Mouse (Mus musculus): ENCODE measurements around the gene Hydin. TPM values are rescaled to one million over a fixed set of nuclear protein-coding genes. Genes with fewer than 3 reads are reported as not detected.
"Not testable (repeated sequence)": the region's sequence is repeated elsewhere in the genome, so short reads cannot be mapped to it uniquely, and the experiment has no call there.

Hydin gene
- total and polyA plus RNA-seq, 2 experiments from 2014 or later: 0.39 to 0.73 TPM

DNA sequence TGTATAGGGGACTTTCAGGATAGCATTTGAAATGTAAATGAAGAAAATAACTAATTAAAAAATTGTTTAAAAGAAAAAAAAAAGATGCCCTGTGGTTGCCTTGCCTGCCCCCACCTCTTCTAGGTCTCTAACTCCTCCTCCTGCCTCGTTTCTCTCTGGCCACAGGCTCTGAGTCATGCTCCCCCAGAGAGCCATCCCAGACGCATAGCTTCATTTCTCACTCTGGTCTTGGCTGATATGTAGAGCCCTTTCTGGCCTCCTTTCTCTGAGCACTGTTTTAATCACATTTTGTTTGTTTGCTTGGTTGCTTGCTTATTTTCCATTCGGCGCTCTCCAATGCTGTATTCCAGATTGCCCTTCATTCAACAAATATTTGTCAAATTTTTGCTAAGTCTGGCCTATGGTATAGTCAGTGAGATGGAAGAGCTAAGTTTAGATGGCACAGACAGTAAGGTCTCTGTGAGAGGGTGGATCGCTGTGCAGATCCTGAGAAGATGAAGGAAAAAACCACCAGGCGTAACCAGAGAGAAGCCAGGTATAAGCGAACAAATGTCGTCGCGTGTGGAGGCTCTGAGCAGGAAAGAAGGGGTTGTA lies 57.3 kb downstream of the Hydin start:
- H3K4me1 ChIP-seq (ENCODE audit: insufficient read depth, low read length): no peaks in the 10 kb centered on the region
- H3K27ac ChIP-seq: no peak overlapping the region
- ATAC-seq (no peak), DNase-seq (ENCODE audit: low spot score) (no peak)
- no peak overlapping the region for H3K9ac ChIP-seq (replicated peaks; ENCODE audit: low read length)
- H3K4me2 ChIP-seq (ENCODE audit: low read depth, low read length): no peak overlapping the region
- H3K27me3 ChIP-seq (ENCODE audit: insufficient read depth, low read length): no peaks in the 10 kb centered on the region
- H3K9me3 ChIP-seq (ENCODE audit: low read length): no peaks in the 10 kb centered on the region
- H3K36me3 ChIP-seq (ENCODE audit: insufficient read depth, low read length): no peaks in the 10 kb centered on the region
- TF ChIP-seq CTCF (IDR thresholded peaks at IDR 0.05; ENCODE audit: low read depth): no peak
- 78% methylated on average over 10 of the region's 10 CpGs for WGBS
- no peak overlapping the region for H3K4me3 ChIP-seq (ENCODE audit: low read length)

DNA sequence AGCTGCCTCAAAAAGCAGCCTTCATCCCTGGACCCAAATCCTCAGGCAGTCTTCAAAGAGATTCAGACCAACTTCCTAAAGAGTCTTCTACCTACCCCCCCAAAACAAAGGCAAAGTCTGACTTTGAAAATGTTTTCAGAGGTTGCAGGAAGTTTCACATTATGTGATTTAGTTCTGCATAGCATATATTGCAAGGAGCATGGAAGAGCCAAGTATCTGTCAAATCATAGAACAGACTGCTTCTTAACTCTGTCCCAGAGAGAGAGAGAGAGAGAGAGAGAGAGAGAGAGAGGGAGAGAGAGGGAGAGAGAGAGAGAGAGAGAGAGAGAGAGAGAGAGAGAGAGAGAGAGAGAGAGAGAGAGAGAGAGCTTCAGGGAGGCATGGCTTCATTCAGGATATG lies 60.3 kb downstream of the Hydin start:
- not testable (repeated sequence) for H3K27me3 ChIP-seq (ENCODE audit: insufficient read depth, low read length); H3K4me3 ChIP-seq (ENCODE audit: low read length); ATAC-seq; H3K4me1 ChIP-seq (ENCODE audit: insufficient read depth, low read length); H3K4me2 ChIP-seq (ENCODE audit: low read depth, low read length); DNase-seq (ENCODE audit: low spot score); H3K36me3 ChIP-seq (ENCODE audit: insufficient read depth, low read length); H3K9ac ChIP-seq (replicated peaks; ENCODE audit: low read length); H3K27ac ChIP-seq; H3K9me3 ChIP-seq (ENCODE audit: low read length)

DNA sequence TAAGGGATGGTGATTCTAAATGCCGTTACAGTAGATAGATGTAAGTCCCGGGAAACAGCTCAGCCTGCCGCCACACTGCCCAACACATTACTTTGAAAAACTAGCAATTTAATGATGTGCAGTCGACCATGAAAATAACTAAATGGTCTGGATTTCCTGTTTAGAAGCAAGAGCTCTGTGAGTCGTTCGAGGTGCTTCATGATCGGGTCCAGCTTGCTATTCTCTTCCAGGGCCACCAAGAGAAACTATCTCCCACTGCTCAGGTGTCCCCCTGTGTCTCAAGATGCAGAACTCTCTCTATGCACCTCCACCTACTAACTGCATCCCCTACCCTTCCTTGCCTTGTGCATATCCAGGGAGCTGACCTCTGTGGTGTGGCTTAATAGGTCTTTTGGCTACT lies 66.6 kb downstream of the Hydin start:
- TF ChIP-seq CTCF (IDR thresholded peaks at IDR 0.05; ENCODE audit: low read depth): no peak
- 74% methylated on average over 7 of the region's 7 CpGs for WGBS
- H3K4me3 ChIP-seq (ENCODE audit: low read length): no peak overlapping the region
- no peak overlapping the region for H3K27ac ChIP-seq
- no peak overlapping the region for H3K9ac ChIP-seq (replicated peaks; ENCODE audit: low read length)
- ATAC-seq: no peak
- DNase-seq (ENCODE audit: low spot score): no peak
- no peaks in the 10 kb centered on the region for H3K4me1 ChIP-seq (ENCODE audit: insufficient read depth, low read length)
- H3K9me3 ChIP-seq (ENCODE audit: low read length): no peaks in the 10 kb centered on the region
- H3K4me2 ChIP-seq (ENCODE audit: low read depth, low read length): no peak overlapping the region
- H3K36me3 ChIP-seq (ENCODE audit: insufficient read depth, low read length): no peaks in the 10 kb centered on the region
- no peaks in the 10 kb centered on the region for H3K27me3 ChIP-seq (ENCODE audit: insufficient read depth, low read length)

DNA sequence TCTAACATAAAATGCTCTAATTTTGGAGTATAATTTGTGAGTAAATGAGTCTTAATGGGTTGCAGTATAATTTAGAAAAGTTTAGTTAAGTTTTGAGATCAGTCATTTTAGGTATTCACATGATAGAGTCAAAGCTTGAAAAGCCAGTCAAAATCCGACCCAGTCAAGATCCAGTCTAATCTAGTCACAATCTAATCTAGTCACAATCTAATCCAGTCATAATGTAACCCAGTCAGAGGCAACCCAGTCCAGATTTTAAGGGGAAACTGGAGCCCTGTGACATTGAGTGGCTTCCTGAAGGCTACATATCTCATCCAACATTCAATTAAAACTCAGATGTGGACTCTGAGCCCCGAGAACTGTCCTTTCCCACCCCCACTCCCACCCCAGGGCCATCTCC lies 72.7 kb downstream of the Hydin start:
- H3K4me2 ChIP-seq (ENCODE audit: low read depth, low read length): no peak overlapping the region
- H3K4me3 ChIP-seq (ENCODE audit: low read length): no peak overlapping the region
- no peak for ATAC-seq
- H3K9me3 ChIP-seq (ENCODE audit: low read length): no peaks in the 10 kb centered on the region
- H3K4me1 ChIP-seq (ENCODE audit: insufficient read depth, low read length): no peaks in the 10 kb centered on the region
- no peak for DNase-seq (ENCODE audit: low spot score)
- no peak overlapping the region for H3K9ac ChIP-seq (replicated peaks; ENCODE audit: low read length)
- 86% methylated on average over 2 of the region's 2 CpGs for WGBS
- H3K27me3 ChIP-seq (ENCODE audit: insufficient read depth, low read length): no peaks in the 10 kb centered on the region
- no peak for TF ChIP-seq CTCF (IDR thresholded peaks at IDR 0.05; ENCODE audit: low read depth)
- no peaks in the 10 kb centered on the region for H3K36me3 ChIP-seq (ENCODE audit: insufficient read depth, low read length)
- H3K27ac ChIP-seq: no peak overlapping the region

DNA sequence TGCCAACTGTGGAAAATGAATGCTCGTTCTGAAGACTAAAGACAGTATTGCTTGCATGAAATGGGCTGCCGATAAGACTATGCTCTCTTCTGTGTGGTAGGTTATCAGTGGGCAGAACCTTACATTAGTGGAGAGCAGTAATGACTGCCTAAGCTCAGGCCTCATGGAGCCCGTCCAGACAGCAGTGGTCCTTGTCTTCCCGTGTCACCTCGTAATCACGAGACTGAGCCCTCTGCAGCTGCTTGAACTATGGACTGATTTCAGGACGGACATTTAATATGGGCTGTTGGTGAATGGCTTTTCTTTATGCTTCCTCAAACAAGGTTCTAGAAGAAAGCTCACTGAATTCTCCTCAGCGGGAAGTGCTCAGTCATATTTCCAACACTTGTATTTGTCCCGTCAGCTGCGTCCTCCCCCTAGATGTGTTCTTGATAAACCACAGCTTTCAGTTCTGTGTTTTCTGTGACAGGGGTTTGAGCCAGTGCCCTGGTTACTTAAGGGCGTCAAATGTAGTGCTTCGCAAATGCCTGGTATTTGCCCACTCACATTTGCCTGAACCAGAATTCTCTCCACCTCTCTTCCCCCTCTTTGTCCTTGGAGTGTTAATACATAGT lies 73.4 kb downstream of the Hydin start:
- H3K27ac ChIP-seq: no peak overlapping the region
- DNase-seq (ENCODE audit: low spot score): no peak
- TF ChIP-seq CTCF (IDR thresholded peaks at IDR 0.05; ENCODE audit: low read depth): no peak
- no peak for ATAC-seq
- no peaks in the 10 kb centered on the region for H3K27me3 ChIP-seq (ENCODE audit: insufficient read depth, low read length)
- no peak overlapping the region for H3K4me3 ChIP-seq (ENCODE audit: low read length)
- H3K9ac ChIP-seq (replicated peaks; ENCODE audit: low read length): no peak overlapping the region
- WGBS: 90% methylated on average over 12 of the region's 12 CpGs
- H3K36me3 ChIP-seq (ENCODE audit: insufficient read depth, low read length): no peaks in the 10 kb centered on the region
- H3K4me1 ChIP-seq (ENCODE audit: insufficient read depth, low read length): no peaks in the 10 kb centered on the region
- H3K4me2 ChIP-seq (ENCODE audit: low read depth, low read length): no peak overlapping the region
- no peaks in the 10 kb centered on the region for H3K9me3 ChIP-seq (ENCODE audit: low read length)

DNA sequence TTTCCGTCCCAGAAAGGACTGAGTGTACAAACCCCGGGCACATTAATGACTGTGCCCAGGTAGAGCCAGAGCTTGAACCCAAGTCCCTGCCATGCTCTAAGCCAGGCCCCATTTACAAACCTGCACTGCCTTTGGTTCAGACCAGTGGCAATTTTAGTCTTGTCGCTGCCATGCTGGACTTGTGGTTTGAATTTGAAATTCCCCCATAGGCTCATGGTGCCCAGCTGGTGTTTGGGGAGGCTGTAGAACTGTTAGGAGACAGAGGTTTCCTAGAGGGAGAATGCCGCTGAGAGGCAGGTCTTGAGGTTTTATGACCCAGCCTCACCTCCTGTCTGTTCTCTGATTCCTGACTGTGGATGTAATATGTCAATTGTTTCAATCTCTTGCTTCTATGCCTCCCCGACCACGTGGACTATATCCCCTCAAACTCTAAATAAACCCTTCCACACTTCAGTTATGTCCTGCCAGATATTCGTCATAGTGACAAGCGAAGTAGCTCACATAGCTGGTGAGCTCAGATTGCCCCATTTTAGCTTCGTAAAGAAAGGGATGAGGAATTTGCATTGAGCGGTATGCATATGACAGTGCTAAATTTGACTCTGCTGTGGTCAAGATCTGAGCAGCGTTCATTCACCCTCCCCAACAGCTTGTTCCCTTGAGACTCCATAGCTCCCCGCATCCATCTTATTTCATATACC lies 79.1 kb downstream of the Hydin start:
- H3K9me3 ChIP-seq (ENCODE audit: low read length): no peaks in the 10 kb centered on the region
- WGBS: 85% methylated on average over 12 of the region's 12 CpGs
- no peak for ATAC-seq
- no peak for TF ChIP-seq CTCF (IDR thresholded peaks at IDR 0.05; ENCODE audit: low read depth)
- no peak for DNase-seq (ENCODE audit: low spot score)
- H3K4me3 ChIP-seq (ENCODE audit: low read length): no peak overlapping the region
- no peaks in the 10 kb centered on the region for H3K36me3 ChIP-seq (ENCODE audit: insufficient read depth, low read length)
- no peaks in the 10 kb centered on the region for H3K4me1 ChIP-seq (ENCODE audit: insufficient read depth, low read length)
- no peak overlapping the region for H3K27ac ChIP-seq
- H3K4me2 ChIP-seq (ENCODE audit: low read depth, low read length): no peak overlapping the region
- no peaks in the 10 kb centered on the region for H3K27me3 ChIP-seq (ENCODE audit: insufficient read depth, low read length)
- H3K9ac ChIP-seq (replicated peaks; ENCODE audit: low read length): no peak overlapping the region

DNA sequence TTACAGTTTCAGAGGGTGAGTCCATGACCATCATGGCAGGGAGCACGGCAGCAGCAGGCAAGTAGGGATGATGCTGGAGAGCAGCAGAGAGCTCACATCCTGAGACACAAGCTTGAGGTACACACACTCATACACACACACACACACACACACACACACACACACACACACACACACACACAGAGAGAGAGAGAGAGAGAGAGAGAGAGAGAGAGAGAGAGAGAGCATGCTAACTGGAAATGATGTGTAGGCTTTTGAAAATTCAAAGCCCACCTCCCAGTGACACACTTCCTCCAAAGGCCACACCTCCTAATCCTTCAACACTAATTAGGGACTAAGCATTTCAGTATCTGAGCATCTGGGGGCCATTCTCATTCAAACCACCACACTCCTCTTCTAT lies 80.1 kb downstream of the Hydin start:
- Histone ChIP-seq H3K36me3 (ENCODE audit: insufficient read depth, low read length) (no peaks in the 10 kb centered on the region), H3K27ac (no peak overlapping the region), H3K4me2 (ENCODE audit: low read depth, low read length) (no peak overlapping the region), H3K9me3 (ENCODE audit: low read length) (no peaks in the 10 kb centered on the region), H3K27me3 (ENCODE audit: insufficient read depth, low read length) (no peaks in the 10 kb centered on the region), H3K4me3 (ENCODE audit: low read length) (no peak overlapping the region), H3K9ac (replicated peaks; ENCODE audit: low read length) (no peak overlapping the region), H3K4me1 (ENCODE audit: insufficient read depth, low read length) (no peaks in the 10 kb centered on the region)
- WGBS: 84% methylated on average over 1 of the region's 1 CpGs
- ATAC-seq: no peak
- TF ChIP-seq CTCF (IDR thresholded peaks at IDR 0.05; ENCODE audit: low read depth): no peak
- no peak for DNase-seq (ENCODE audit: low spot score)

Data from hindbrain, postnatal 0 days (tissue).